ENCODE assay signal across 9 mouse cellular contexts in the genomic region with DNA sequence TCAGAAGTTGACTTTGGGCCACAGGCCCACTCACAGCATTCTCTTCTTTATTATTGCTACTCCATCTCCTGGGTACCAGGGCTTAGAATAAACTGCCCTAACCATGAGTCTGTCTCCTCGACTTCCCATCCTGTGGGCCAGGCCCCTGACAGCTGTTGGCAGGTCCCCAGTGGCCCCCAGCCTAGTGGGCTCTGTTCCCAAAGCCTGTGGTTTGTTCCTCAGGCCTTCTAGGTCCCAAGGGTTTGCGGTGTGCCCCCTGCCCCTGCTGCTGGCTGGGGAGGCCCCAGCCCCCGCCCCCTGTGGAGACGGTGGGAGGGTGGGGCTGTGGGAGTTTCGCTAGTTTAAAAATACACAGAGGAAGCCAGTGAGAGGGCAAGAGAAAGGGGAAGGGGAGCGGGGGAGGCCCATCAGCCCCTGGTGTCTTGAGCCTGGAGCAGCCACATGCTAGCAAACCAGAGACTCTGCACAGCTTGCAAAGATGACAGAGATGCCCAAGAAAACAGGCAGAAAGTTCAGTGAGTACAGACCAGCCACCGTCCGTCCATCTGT. TPM values are rescaled to one million over a fixed set of nuclear protein-coding genes. Genes with fewer than 3 reads are reported as not detected.
A peak's percentile ranks its signal among the peaks of the same experiment; 100 is the strongest.
DNase-seq lines count a peak whose midpoint lies in the region; ATAC-seq lines count a peak whose summit lies in the region.
"Had no signal": no experiment of that assay in that cellular context is flagged by ENCODE, and none has a peak within 500 bp of the region (broad histone marks: within the 10 kb centered on the region; RNA-seq: fewer than 3 reads in every experiment).

TSS of gene Sh2d3c (plus strand) at position 375 of the 549 bp plus-strand sequence.

- H3K4me2 ChIP-seq in intestine, embryonic 15.5 days (replicated peaks), result peak within 1 kb of the TSS; percentile 47
- peak within 1 kb of the TSS; percentile 48 for H3K4me2 ChIP-seq in liver, embryonic 12.5 days
- no peak within 1 kb of the TSS; the same call in 1 of the 2 replicates for H3K4me2 ChIP-seq in neural tube, embryonic 12.5 days (replicated peaks)

- 28% methylated on average over 8 of the region's 8 CpGs for whole genome bisulfite sequencing in intestine, embryonic 15.5 days
- WGBS in liver, embryonic 12.5 days (ENCODE audit: insufficient replicate concordance), result 14% methylated on average over 8 of the region's 8 CpGs
- 61% methylated on average over 8 of the region's 8 CpGs for WGBS in neural tube, embryonic 12.5 days

- H3K9ac ChIP-seq in intestine, embryonic 15.5 days, result peak within 1 kb of the TSS; percentile 16
- H3K9ac ChIP-seq in liver, embryonic 12.5 days, result peak within 1 kb of the TSS; percentile 33; the same call in 1 of the 2 replicates
- no peak within 1 kb of the TSS for H3K9ac ChIP-seq in neural tube, embryonic 12.5 days

- peak; percentile 54 to 56 for DNase-seq in B cell, adult 2 months
- DNase-seq in adipocyte (ENCODE audit: low spot score), result peak; percentile 64
- no peak for DNase-seq in gonadal fat pad, adult 2 months (ENCODE audit: low read depth)
- no peak for DNase-seq in embryo, embryonic 9.5 days (ENCODE audit: extremely low spot score)
- DNase-seq in ovary, adult 18-20 months (ENCODE audit: low spot score), result no peak

- no peak within 1 kb of the TSS; the same call in 1 of the 2 replicates for H3K27ac ChIP-seq in intestine, embryonic 15.5 days
- H3K27ac ChIP-seq in liver, embryonic 12.5 days, result 0 out of 2 replicates have a peak within 1 kb of the TSS, but pooled peaks have one; percentile 2
- H3K27ac ChIP-seq in neural tube, embryonic 12.5 days, result no peak within 1 kb of the TSS

- H3K36me3 ChIP-seq in intestine, embryonic 15.5 days, result no peaks in the 10 kb centered on the region
- H3K36me3 ChIP-seq in liver, embryonic 12.5 days, result peaks cover 10% of the 10 kb centered on the region; the same call in 1 of the 2 replicates
- no peaks in the 10 kb centered on the region for H3K36me3 ChIP-seq in neural tube, embryonic 12.5 days

- H3K4me1 ChIP-seq in intestine, embryonic 15.5 days (replicated peaks), result peaks cover 26% of the 10 kb centered on the region
- peaks cover 29% of the 10 kb centered on the region for H3K4me1 ChIP-seq in liver, embryonic 12.5 days
- peaks cover 11% of the 10 kb centered on the region for H3K4me1 ChIP-seq in neural tube, embryonic 12.5 days

- peak; percentile 35; the same call in 1 of the 2 replicates for ATAC-seq in intestine, embryonic 15.5 days
- 0 out of 2 replicates have a peak, but pooled peaks have one; percentile 27 for ATAC-seq in liver, embryonic 12.5 days
- ATAC-seq in neural tube, embryonic 12.5 days (ENCODE audit: low FRiP score, low read depth), result no peak

- no peaks in the 10 kb centered on the region for H3K27me3 ChIP-seq in intestine, embryonic 15.5 days (replicated peaks)
- H3K27me3 ChIP-seq in liver, embryonic 12.5 days (replicated peaks), result no peaks in the 10 kb centered on the region
- H3K27me3 ChIP-seq in neural tube, embryonic 12.5 days (replicated peaks), result no peaks in the 10 kb centered on the region

- H3K9me3 ChIP-seq in intestine, embryonic 15.5 days, result no peaks in the 10 kb centered on the region
- no peaks in the 10 kb centered on the region for H3K9me3 ChIP-seq in liver, embryonic 12.5 days (replicated peaks)
- H3K9me3 ChIP-seq in neural tube, embryonic 12.5 days, result no peaks in the 10 kb centered on the region

- H3K4me3 ChIP-seq in intestine, embryonic 15.5 days (replicated peaks), result peak within 1 kb of the TSS; percentile 13
- H3K4me3 ChIP-seq in liver, embryonic 12.5 days, result peak within 1 kb of the TSS; percentile 26
- no peak within 1 kb of the TSS for H3K4me3 ChIP-seq in neural tube, embryonic 12.5 days
- H3K4me3 ChIP-seq: erythroblast, embryonic 14.5 days had no signal

RNA-seq across cellular contexts. Expression of gene Sh2d3c, which starts in this region (rescaled TPM):
- 35.5 and 38.0 TPM in 2 replicates for polyA plus RNA-seq in gonadal fat pad, adult 2 months (2012; rRNA removed)
- 27.8 and 28.6 TPM in 2 replicates for polyA plus RNA-seq in intestine, embryonic 15.5 days (2015; fragmentation: Nextera tagmentation; extraction: Ambion mirVana)
- polyA plus RNA-seq in liver, embryonic 12.5 days (2016; fragmentation: Nextera tagmentation; extraction: Ambion mirVana), result 9.7 and 10.1 TPM in 2 replicates
- 41.8 and 45.1 TPM in 2 replicates for polyA plus RNA-seq in neural tube, embryonic 12.5 days (2016; fragmentation: Nextera tagmentation; extraction: Ambion mirVana)

Comparison
In these comparisons a context has a peak if more than half of its experiments do, and no peak if none do; other contexts are left out.
1. DNase-seq: peak in B cell, adult 2 months (2 of 2) and adipocyte (single experiment); none in gonadal fat pad, adult 2 months (single experiment), embryo, embryonic 9.5 days (single experiment) and ovary, adult 18-20 months (single experiment).